Mouse (Mus musculus) hindbrain, postnatal 0 days (tissue): ENCODE measurements at regions not wholly inside any gene's neighbourhood (a gene's known extent, or its start where the extent isn't known, plus 50 kb on each side); places are given as distances from the start of the nearest gene placed in this dataset.

Experiments
- ATAC-seq: fragments of 200-750 bp; cut with Nextera tagmentation; 2 replicates; pipeline ENCODE4 v1.8.0; 2017; ENCODE audit warnings: mild to moderate bottlenecking, moderate TSS enrichment, moderate library complexity
- DNase-seq: peaks from one replicate; pipeline ENCODE4 v3.0.0-alpha.2; 2015; ENCODE audit warnings: low spot score
- H3K27ac ChIP-seq: fragments of 300-500 bp; sonication (generic); 2 replicates; pipeline ENCODE4 v1.5.1; 2014; ENCODE audit warnings: mild to moderate bottlenecking
- H3K27me3 ChIP-seq: fragments of 300-500 bp; sonication (generic); 2 replicates; pipeline ENCODE4 v1.6.1; 2014; ENCODE audit warnings: low read length, mixed read lengths; ENCODE audit not compliant: insufficient read depth
- H3K36me3 ChIP-seq: fragments of 300-500 bp; sonication (generic); 2 replicates; pipeline ENCODE4 v1.6.1; 2014; ENCODE audit warnings: low read length, mixed read lengths; ENCODE audit not compliant: insufficient read depth
- H3K4me1 ChIP-seq: fragments of 300-500 bp; sonication (generic); 2 replicates; pipeline ENCODE4 v1.6.1; 2014; ENCODE audit warnings: antibody characterized with exemption, low read length, mixed read lengths; ENCODE audit not compliant: insufficient read depth
- H3K4me2 ChIP-seq: fragments of 300-500 bp; sonication (generic); 2 replicates; pipeline ENCODE4 v1.6.1; 2014; ENCODE audit warnings: low read depth, mild to moderate bottlenecking, low read length, moderate library complexity, mixed read lengths
- H3K4me3 ChIP-seq: fragments of 300-500 bp; sonication (generic); 2 replicates; pipeline ENCODE4 v1.5.1; 2014; ENCODE audit warnings: low read length
- H3K9ac ChIP-seq: fragments of 300-500 bp; sonication (generic); replicated peaks from 2 replicates; pipeline ENCODE4 v1.6.1; 2014; ENCODE audit warnings: mild to moderate bottlenecking, low read length, moderate library complexity, mixed read lengths
- H3K9me3 ChIP-seq: fragments of 300-500 bp; sonication (generic); 2 replicates; pipeline ENCODE4 v1.6.1; 2016; ENCODE audit warnings: low read length, mixed read lengths
- CTCF ChIP-seq: IDR thresholded peaks from 2 replicates; pipeline ENCODE4 v1.5.1; 2016; ENCODE audit warnings: antibody characterized with exemption, control low read depth, low read depth
- WGBS: fragments of 180-500 bp; shearing (Covaris S2); extraction: QIAGEN DNeasy Blood & Tissue Kit; methylation state at CpG from one replicate; pipeline ENCODE4 v1.1.7; 2014; 5-methylcytosine and 5-hydroxymethylcytosine counted together

DNA sequence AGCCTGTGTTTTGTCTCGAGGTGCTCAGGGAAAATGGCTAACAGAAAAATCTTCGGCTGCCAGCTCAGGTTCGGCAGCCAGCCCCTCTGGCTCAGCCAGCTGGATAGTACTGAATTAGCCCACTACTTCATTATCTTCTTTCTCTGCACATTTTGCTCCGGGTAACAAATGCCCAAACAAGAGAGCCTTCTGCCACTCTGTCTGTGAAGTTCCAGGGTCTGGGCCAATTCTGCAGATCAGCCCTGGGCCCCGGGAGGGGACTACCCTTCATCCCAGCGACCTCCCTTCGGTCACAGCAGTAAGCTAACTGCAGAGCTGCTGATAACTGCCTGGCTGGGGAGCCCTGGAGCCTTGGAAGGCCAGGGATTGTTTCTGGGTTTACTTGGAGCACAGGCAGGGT lies 119.6 kb upstream of the Ofcc1 start:
- 25% methylated on average over 7 of the region's 7 CpGs for WGBS
- Histone ChIP-seq H3K27ac (no peak overlapping the region), H3K27me3 (no peaks in the 10 kb centered on the region), H3K4me1 (no peaks in the 10 kb centered on the region), H3K9me3 (no peaks in the 10 kb centered on the region), H3K4me3 (no peak overlapping the region), H3K36me3 (no peaks in the 10 kb centered on the region), H3K9ac (no peak overlapping the region), H3K4me2 (no peak overlapping the region)
- ATAC-seq: no peak
- DNase-seq: peak; percentile 47
- no peak for TF ChIP-seq CTCF

DNA sequence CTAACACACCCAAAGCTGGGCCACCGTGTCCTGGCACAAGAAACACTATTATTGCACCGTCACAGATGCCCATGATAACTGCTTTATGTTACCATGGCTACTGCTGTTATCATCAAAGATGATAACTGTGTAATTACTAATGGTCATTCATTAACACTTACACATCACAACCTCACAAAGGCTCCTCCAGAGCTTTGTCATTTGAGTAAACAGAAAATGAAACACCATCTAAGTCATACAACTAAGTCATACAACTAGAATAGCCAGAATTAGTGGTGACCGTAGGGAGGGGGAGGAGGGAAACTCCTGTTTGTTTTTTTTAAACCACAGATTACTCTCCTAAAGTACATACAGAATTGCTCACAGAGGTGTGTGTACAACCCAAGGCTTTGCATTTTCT lies 111.4 kb upstream of the Ofcc1 start:
- no peaks in the 10 kb centered on the region for H3K4me1 ChIP-seq
- no peak overlapping the region for H3K4me3 ChIP-seq
- H3K27ac ChIP-seq: no peak overlapping the region
- DNase-seq: no peak
- 69% methylated on average over 3 of the region's 3 CpGs for WGBS
- TF ChIP-seq CTCF: no peak
- H3K27me3 ChIP-seq: no peaks in the 10 kb centered on the region
- H3K9ac ChIP-seq: no peak overlapping the region
- no peak overlapping the region for H3K4me2 ChIP-seq
- no peaks in the 10 kb centered on the region for H3K9me3 ChIP-seq
- no peaks in the 10 kb centered on the region for H3K36me3 ChIP-seq
- no peak for ATAC-seq

DNA sequence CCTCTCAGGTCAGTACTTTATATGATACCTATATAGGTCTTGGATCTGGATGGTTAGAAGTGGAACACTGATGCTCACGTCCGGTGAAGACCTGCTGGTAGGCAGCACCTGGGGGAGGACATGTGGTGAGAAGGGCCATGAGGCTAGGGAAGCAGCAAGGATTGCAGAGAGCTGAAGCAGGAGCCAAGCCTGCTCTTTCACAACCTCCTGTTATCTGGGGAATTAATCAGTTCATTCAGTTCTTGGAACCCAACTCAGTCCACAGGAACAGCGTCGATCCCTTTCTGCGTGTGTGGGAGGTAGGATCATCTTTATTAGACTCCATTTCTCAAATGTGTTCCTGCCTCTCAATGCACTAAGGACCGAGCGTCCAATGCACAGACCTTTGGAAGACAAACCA lies 107.9 kb upstream of the Ofcc1 start:
- H3K4me1 ChIP-seq: no peaks in the 10 kb centered on the region
- no peak overlapping the region for H3K4me3 ChIP-seq
- no peaks in the 10 kb centered on the region for H3K36me3 ChIP-seq
- whole genome bisulfite sequencing: 94% methylated on average over 7 of the region's 7 CpGs
- no peak overlapping the region for H3K4me2 ChIP-seq
- H3K27me3 ChIP-seq: no peaks in the 10 kb centered on the region
- ATAC-seq (no peak), DNase-seq (no peak)
- no peak overlapping the region for H3K9ac ChIP-seq
- no peaks in the 10 kb centered on the region for H3K9me3 ChIP-seq
- no peak overlapping the region for H3K27ac ChIP-seq
- no peak for TF ChIP-seq CTCF

DNA sequence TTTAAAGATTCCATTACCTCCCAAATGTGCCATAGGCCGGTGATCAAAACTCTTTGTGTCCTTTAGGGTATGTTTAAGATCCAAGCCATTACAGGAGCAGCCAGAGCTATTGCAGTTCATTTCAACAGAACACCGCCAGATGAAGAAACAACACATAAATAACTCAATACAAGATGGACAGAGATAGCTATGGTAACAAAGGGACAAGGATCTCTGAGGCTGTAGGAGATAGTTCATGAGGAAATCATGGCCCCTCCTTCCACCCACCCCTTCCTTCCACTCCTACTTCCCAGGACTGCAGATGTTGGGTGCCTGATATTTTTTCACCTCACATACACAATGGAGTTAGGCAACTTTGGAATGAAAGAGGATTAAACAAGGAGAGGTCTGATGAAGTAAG lies 92.1 kb upstream of the Ofcc1 start:
- DNase-seq (no peak), ATAC-seq (no peak)
- no peak for TF ChIP-seq CTCF
- H3K27ac ChIP-seq: no peak overlapping the region
- H3K4me3 ChIP-seq: no peak overlapping the region
- H3K4me1 ChIP-seq: no peaks in the 10 kb centered on the region
- H3K27me3 ChIP-seq: no peaks in the 10 kb centered on the region
- 95% methylated on average over 2 of the region's 2 CpGs for WGBS
- no peak overlapping the region for H3K9ac ChIP-seq
- H3K4me2 ChIP-seq: no peak overlapping the region
- H3K36me3 ChIP-seq: no peaks in the 10 kb centered on the region
- no peaks in the 10 kb centered on the region for H3K9me3 ChIP-seq

DNA sequence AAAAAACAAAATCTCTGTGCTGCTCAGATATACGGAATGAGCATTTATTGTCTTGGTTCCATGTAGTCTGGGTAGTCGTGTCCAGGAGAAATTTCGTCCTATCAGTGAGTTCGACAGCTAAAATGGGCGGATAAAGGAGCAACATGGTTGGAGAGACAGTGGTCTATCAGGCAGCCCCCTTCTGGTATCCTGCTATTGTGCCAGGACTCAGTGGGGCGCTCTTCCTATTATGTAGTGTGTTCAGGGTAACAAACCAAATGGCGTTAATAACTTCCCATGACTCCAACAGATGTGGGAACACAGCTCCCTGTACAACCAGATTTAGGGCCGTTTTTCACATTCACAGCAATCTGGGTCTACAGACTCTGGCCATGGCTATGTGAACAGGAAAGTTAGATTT lies 68.6 kb upstream of the Ofcc1 start:
- no peak overlapping the region for H3K4me3 ChIP-seq
- DNase-seq (peak; percentile 30), ATAC-seq (no peak)
- no peaks in the 10 kb centered on the region for H3K9me3 ChIP-seq
- TF ChIP-seq CTCF: no peak
- no peak overlapping the region for H3K9ac ChIP-seq
- no peak overlapping the region for H3K4me2 ChIP-seq
- no peaks in the 10 kb centered on the region for H3K4me1 ChIP-seq
- WGBS: 69% methylated on average over 8 of the region's 8 CpGs
- no peaks in the 10 kb centered on the region for H3K36me3 ChIP-seq
- H3K27me3 ChIP-seq: no peaks in the 10 kb centered on the region
- H3K27ac ChIP-seq: no peak overlapping the region

DNA sequence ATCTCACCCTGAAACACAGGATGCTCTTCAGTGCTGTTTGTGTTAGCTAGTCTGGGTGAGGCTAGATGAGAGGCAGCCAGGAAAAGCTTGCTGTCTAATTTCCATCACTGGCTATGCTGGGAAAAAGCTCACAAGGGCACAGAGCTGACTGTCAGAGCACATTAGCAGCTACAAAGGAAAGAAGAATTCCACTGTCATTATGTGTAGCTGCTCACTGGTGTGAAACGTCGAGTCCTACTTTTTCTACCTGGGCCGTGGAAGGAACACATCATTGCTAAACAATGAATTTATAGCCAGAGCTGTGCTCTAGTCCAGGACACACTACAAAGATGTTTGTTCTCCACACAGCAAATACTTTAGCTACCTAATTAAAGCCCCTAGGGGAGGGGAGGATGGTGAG lies 61.8 kb upstream of the Ofcc1 start:
- no peak overlapping the region for H3K4me3 ChIP-seq
- no peak for TF ChIP-seq CTCF
- no peaks in the 10 kb centered on the region for H3K4me1 ChIP-seq
- no peak overlapping the region for H3K9ac ChIP-seq
- DNase-seq (no peak), ATAC-seq (no peak)
- no peak overlapping the region for H3K4me2 ChIP-seq
- H3K27ac ChIP-seq: no peak overlapping the region
- no peaks in the 10 kb centered on the region for H3K27me3 ChIP-seq
- 48% methylated on average over 3 of the region's 3 CpGs for WGBS
- no peaks in the 10 kb centered on the region for H3K9me3 ChIP-seq
- no peaks in the 10 kb centered on the region for H3K36me3 ChIP-seq

DNA sequence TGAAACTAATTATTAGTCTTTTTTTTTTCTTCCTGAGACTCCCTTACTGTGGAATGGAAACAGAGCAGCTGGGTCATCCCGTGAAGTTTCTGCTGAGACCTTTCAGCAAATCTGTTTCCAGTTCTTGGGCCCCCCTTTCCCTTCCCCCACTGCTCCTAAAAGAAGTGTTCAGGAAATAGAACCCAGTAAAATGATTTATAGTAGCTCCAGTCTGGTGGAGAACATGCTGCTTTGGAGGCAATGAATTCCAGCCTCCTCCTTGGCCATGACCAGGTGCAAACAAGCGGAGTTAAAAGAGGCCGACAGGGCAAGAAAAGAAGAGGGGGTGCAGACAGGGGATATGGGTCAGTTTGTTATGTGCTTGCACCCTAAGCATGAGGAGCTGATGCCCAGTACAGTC lies 56.6 kb upstream of the Ofcc1 start:
- H3K27me3 ChIP-seq: no peaks in the 10 kb centered on the region
- no peaks in the 10 kb centered on the region for H3K9me3 ChIP-seq
- ATAC-seq: no peak
- DNase-seq: no peak
- no peak overlapping the region for H3K9ac ChIP-seq
- no peak overlapping the region for H3K4me2 ChIP-seq
- no peaks in the 10 kb centered on the region for H3K4me1 ChIP-seq
- no peak overlapping the region for H3K27ac ChIP-seq
- no peaks in the 10 kb centered on the region for H3K36me3 ChIP-seq
- 85% methylated on average over 3 of the region's 3 CpGs for WGBS
- no peak for TF ChIP-seq CTCF
- H3K4me3 ChIP-seq: no peak overlapping the region

DNA sequence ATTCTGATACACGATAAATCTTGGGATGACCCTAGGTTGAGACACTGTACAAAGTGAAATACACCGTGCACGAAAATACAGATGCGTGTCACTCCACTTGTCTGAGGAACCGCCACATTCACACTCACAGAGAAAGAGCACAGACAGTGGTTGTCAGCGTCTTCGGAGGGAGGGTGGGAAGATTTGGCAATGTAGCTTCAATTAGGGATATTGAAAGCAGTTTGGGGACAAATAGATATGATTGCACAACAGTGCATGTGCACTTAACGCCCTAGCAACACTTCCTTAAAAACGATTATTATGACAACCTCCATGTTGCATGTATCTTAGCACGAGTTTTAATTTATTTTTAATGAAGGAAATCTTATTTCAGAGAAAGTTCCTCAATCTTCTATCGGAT lies 51.8 kb upstream of the Ofcc1 start:
- Histone ChIP-seq H3K9ac (no peak overlapping the region), H3K4me1 (no peaks in the 10 kb centered on the region), H3K4me3 (no peak overlapping the region), H3K36me3 (no peaks in the 10 kb centered on the region), H3K27ac (no peak overlapping the region), H3K9me3 (no peaks in the 10 kb centered on the region), H3K4me2 (no peak overlapping the region), H3K27me3 (no peaks in the 10 kb centered on the region)
- 92% methylated on average over 11 of the region's 11 CpGs for WGBS
- DNase-seq (no peak), ATAC-seq (no peak)
- TF ChIP-seq CTCF: no peak
